Mouse (Mus musculus): Measurements from ENCODE around the gene Srarp.

The Srarp gene

DNA sequence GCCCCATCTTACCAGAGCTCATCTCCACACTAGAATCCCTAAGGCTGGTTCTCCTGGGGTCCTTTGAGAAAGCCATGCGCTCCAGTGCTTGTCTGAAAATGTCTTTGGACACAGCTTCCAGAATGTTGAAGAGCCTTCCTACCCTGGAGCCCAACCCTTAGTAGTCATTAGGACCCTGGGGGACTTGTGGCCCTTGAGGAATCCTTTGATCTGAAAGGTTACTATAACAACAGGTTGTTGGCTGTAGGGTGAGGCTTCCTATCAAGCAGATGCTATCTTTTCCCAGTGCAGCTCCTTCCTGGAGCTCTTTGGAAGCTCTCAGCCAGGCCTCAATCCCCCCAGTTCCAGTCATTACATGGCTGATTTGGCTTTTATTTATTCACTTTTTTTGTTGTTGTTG lies at the start of gene Srarp:
TSS of gene Srarp (minus strand) at position 132 of the 400 bp plus-strand sequence.
- DNase-seq (ENCODE audit: low read depth in 2 of 2, low spot score in 2 of 2), result no peak

DNA sequence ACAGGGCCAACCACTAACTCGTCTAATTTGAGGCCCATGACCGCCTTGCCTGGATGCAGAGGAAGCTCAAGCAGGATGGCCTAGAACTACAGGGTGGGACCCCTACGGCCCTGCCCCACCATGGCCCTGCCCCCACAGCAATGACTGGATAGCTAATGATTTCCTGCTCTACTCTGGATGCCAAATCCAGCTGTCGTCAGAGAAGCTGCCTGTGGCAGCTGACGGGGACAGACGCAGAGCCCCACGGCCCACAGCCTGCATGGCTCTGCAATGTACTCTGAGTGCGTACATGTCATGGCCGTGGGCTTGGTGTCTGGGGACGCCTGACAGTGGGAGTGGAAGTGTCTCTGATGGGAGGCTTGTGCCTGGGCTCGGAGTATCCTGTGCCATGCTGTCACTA lies 48.2 kb upstream of the Srarp start:
- DNase-seq (ENCODE audit: low read depth in 2 of 2, low spot score in 2 of 2), result no peak

DNA sequence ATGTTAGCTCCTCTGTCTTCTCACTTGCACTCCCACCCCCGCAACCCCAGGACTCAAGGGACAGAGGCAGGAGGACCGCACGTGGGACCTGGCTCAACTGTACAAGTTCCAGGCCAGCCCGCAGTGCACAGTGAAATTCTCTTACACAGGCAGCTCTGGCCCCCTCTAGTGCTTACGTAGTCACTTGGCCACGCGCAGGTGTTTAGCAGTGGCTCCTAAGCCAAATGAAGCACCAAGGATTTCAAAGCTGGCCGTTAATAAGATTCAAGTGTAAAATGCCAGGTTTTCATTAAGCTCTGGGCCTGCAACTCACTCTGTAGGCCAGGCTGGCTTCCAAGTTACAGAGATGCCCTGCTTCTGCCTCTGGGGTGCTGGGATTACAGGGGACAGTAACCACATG lies 43.5 kb upstream of the Srarp start:
- no peak for DNase-seq (ENCODE audit: low read depth in 2 of 2, low spot score in 2 of 2)

DNA sequence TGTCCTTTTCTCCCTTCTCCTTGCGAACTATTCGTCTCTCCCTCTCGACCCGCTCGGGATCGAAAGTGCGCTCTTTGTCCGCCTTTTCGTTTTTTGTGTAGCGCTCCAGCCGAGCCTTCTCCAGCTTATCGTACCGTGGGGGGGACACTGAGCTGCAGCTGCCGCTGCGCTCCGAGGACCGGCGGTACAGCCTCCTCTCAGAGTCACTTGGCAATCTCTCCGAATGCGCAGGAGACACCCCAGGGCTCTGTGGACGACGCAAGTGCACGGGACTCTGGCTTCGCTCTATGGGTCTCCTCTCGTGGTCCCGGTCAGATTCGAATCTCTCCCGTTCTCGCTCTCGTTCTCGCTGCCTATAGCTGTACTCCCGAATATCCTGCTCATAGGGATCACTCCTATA lies 42.9 kb upstream of the Srarp start:
- no peak for DNase-seq (ENCODE audit: low read depth in 2 of 2, low spot score in 2 of 2)

DNA sequence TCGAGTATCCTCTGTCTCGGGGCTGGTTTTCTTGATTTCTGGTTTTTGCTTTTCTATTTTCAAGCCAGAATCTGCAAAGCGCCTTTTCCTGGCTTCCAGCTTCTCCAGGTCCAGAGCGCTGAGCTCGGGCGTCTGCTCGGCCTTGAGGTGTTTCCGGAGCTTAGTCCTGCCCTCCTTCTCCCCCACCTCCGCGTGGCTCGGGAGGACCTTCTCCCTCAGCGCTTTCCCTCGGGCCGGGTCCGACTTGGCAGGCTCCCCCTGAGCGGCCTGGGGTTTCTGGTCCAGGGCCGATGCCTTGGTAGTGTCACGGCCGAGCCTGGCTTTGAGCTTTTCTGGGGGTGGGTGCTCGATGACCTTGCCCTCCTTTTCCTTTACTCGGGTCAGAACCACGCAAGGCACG lies 42.3 kb upstream of the Srarp start:
- DNase-seq (ENCODE audit: low read depth in 2 of 2, low spot score in 2 of 2), result no peak

DNA sequence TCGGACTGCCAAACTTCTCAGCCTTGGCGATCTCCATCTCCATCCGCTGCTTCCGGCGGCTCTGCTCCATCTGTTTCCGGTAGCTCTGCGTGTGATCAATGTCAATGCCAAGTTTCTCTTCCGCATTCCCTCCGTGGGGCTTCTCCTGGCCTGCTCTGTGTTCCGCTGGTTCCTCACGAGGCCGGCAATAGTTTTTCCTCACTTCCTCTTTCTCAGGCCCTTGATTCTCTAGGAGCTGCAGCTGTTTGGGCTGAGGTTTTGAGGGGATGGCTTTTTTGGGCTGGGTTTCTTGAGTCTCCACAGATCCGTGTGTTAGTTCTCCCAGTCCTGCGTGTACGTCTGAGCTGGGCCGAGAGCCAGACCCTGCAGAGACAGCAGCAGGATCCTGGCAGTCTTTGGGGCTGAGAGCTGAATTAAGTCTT lies 41.8 kb upstream of the Srarp start:
- no peak for DNase-seq (ENCODE audit: low read depth in 2 of 2, low spot score in 2 of 2)

DNA sequence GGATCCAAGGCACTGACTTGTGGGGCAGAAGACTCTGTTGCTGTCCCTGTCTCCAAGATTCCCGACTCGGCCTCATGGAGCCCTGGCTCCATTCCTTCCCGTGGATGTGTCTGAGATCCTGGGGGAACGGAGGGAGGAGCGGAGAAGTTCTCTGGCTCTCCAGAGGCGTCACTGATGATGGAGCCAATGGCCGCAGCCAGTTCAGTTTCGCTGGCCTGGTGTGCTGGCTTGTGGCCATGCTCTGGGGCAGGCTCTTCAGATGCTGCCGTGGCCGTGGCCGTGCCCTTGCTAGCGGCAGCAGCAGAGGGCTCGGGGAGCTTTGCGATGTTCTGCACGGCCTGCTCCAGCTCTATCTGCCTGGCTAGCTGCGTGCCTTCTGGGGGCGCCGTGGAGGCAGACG lies 38.5 kb upstream of the Srarp start:
- no peak for DNase-seq (ENCODE audit: low read depth in 2 of 2, low spot score in 2 of 2)

DNA sequence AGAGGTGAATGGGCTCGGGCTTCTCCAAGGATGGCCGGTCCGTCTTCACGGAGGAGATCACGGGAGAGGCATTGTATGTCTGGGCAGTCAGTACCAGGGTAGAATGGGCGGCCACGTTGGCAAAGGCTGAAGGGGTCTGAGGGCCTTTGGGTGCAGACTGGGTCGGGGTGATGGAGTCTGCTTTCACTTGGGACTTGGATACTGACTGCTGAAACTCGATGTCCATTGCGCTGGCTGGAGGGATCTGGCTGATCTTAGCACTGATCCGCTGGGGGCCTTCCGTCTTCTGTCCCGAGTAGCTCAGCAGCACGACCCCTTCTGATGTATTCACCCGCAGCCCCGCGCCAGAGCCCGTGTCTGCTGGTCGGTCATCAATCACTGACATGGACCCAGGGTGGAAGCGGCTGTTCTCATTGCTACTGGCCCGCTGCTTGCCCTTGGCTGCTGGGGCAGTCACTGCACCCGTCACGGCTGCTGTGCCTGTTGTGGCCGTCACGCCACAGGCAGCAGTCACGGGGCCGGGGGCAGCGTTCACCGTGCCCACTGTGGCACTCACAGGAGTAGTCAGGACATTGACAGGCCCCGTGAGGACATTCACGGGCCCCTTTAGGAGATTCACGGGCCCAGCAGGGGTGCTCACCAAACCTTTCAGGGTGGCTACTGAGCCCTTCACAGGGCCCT lies 36.9 kb upstream of the Srarp start:
- no peak for DNase-seq (ENCODE audit: low read depth in 2 of 2, low spot score in 2 of 2)

DNA sequence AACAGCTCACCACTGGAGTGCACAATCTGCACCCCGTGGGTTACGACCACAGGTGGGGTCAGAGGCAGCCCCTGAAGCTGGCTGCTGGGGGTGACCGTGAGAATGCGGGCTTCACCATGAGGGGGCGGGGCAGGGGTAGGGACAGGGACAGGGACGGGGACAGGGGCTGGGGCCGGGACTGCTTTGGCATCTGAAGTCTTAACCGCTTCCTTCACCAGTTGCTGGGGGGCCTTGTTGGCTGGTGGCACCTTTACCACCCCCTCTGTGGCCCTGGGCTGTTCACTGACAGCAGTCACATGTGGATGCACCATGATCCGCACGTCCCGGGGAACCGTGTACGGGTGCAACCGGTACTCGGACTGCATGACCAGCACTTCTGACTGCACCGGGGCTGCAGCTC lies 35.6 kb upstream of the Srarp start:
- no peak for DNase-seq (ENCODE audit: low read depth in 2 of 2, low spot score in 2 of 2)

DNA sequence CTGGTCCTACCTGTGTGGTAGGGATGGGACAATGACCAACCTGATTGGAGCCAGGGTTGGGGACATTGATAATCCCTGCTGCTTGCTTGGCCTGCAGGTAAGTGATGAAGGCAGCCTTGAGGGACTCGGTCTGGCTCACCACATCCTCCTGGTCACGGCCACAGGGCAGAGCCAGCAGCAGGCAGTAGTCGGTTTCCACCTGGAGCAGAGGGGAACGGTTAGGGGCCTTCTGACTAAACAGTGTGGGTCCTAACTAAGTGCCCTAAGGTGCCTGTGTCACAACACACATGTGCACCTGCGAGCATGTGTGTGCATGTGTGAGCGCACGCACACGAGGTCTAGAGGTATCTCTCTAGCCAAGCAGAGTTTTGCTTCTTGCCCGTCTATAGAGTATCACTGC lies 33.4 kb upstream of the Srarp start:
- DNase-seq (ENCODE audit: low read depth in 2 of 2, low spot score in 2 of 2), result no peak

DNA sequence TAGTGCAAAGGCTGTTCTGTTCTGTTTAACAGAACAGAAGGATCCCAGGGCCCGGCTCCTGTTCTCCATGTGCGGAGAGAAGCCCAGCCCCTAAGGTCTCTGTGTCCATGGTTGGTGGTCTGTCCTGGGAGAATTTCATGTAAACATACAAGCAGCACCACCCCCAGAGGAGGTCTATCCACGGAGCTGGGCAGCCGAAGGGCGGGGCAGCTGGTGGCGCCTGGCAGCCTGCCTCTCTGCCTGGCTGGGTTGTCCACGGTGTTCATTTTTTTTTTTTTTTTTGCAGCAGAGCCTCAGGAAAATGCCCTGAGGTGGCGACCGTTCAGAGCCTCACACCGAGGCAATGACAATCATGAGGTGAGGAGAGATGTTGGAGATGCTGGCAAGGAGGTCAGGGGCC lies 32.7 kb upstream of the Srarp start:
- DNase-seq (ENCODE audit: low read depth in 2 of 2, low spot score in 2 of 2), result no peak

DNA sequence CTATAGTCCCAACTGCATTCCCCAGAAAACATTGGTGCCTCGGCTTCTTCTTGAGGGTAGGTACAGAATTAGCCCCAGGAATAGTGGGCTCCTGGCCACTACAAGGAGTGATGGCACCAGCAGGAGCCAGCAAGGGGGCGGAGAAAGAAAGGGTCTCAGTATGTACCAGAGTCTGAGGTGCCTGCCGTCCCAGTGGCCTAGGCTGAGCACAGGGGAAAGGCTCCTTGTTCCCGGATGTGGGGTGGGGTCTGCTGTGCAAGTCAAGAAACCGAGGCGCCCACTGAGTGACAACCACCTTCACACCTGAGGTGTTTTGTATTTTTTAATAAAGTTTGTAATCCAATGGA lies 31.6 kb upstream of the Srarp start:
- DNase-seq (ENCODE audit: low read depth in 2 of 2, low spot score in 2 of 2), result no peak

DNA sequence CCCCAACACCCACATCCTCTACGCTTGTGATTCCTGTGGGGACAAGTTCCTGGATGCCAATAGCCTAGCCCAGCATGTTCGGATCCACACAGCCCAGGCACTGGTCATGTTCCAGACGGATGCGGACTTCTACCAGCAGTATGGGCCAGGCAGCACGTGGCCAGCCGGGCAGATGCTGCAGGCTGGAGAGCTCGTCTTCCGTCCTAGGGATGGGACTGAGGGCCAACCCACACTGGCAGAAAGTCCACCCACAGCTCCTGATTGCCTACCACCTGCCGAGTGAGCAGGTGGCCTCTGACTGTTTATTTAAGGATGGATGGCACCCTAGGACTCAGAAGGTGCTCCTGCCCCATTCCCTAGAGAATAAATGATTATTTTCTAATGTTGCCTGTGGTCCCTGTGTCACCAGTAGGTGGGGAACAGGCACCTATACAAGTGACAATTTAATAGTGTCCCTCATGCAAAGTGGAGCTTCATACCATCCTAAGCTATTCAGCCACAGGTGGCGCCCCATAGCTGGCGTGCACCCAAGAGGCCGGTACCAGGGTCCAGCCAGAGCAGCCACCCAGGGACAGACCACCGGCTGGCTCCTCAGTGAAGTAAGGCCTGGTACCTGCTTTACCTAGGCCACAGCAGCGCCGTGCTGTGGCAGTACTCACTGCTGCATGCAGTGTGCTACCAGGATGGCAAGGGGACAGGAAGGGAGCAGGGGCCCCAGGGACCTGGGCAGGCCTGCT lies 31.1 kb upstream of the Srarp start:
- DNase-seq (ENCODE audit: low read depth in 2 of 2, low spot score in 2 of 2), result no peak

DNA sequence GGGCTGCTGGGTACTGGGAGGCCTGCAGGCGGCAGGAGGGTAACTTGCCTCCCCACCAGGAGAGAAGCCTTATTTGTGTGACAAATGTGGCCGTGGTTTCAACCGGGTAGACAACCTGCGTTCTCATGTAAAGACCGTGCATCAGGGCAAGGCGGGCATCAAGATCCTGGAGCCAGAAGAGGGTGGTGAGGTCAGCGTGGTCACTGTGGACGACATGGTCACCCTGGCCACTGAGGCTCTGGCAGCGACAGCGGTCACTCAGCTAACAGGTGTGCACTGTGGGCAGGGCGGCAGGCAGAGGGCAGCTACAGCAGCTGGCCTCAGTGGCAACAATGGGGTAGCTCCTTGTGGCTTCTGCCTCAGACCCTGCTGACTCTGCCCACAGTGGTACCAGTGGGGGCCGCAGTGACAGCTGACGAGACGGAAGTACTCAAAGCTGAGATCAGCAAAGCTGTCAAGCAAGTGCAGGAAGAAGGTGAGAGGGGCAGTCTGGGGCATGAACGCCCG lies 30.4 kb upstream of the Srarp start:
- DNase-seq (ENCODE audit: low read depth in 2 of 2, low spot score in 2 of 2), result no peak

DNA sequence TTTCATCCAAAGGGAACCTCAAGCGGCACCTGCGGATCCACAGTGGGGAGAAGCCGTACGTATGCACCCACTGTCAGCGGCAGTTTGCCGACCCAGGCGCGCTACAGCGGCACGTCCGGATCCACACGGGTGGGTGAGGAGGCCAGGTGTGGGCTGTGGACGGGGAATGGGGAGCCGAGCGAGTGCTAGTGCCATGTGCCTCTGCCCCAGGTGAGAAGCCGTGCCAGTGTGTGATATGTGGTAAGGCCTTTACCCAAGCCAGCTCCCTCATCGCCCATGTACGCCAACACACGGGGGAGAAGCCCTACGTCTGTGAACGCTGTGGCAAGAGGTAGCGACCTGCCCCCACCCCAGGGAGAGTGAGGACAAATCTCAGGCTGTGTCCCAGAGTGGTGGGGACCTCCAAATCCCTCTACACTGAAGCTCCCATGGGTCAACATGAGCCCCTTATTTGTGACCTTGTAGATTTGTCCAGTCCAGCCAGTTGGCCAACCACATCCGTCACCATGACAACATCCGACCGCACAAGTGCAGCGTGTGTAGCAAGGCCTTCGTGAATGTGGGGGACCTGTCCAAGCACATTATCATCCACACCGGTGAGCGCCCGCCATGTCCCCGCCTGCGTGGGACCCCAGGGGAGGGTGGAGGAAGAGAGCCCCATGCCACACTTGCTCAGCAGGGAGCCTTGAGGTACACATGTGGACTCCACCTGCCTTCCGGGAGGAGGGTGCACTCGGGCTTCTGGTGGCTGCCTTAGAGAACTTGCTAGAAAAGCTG lies 29.8 kb upstream of the Srarp start:
- no peak for DNase-seq (ENCODE audit: low read depth in 2 of 2, low spot score in 2 of 2)

DNA sequence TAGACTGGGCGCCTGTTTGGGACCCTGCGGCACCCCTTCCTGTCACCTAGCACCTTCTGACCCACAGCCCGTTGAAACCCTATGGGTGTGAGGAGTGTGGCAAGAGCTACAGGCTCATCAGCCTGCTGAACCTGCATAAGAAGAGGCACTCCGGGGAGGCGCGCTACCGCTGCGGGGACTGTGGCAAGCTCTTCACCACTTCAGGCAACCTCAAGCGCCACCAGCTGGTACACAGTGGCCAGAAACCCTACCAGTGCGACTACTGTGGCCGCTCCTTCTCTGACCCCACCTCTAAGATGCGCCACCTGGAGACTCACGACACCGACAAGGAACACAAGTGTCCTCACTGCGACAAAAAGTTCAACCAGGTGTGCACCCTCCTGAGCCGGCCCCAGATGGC lies 28.8 kb upstream of the Srarp start:
- DNase-seq (ENCODE audit: low read depth in 2 of 2, low spot score in 2 of 2), result no peak

DNA sequence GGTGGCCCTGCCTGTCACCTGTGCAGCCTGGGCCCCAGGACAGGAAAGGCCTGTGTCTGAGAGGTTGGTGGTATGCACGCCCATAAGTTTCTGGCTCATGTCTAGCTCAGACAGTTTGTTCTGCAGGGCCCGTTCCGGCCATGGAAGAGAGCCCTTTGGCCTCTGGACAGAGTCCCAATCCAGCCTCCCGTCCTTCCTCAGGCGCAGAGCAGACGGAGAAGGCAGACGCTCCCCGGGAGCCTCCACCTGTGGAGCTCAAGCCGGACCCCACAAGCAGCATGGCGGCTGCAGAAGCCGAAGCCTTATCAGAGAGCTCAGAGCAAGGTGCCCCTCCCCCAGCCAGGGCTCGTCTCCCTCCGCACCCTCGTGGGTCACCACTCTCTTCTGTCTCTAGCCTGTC lies 27.6 kb upstream of the Srarp start:
- no peak for DNase-seq (ENCODE audit: low read depth in 2 of 2, low spot score in 2 of 2)

DNA sequence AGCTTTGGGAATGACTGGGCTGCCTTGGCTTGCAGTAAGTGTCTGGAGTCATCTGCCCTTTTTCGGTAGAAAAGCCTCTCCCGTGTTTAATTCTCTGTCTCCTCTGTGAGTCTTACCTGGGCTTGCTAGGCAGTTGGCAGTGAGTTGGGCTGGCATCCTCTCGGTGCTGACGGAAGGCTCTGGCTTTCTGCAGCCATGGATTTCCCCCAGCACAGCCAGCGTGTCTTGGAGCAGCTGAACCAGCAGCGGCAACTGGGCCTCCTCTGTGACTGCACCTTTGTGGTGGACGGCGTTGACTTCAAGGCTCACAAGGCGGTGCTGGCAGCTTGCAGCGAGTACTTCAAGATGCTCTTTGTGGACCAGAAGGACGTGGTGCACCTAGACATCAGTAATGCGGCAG lies 25.7 kb upstream of the Srarp start:
- DNase-seq (ENCODE audit: low read depth in 2 of 2, low spot score in 2 of 2), result no peak

DNA sequence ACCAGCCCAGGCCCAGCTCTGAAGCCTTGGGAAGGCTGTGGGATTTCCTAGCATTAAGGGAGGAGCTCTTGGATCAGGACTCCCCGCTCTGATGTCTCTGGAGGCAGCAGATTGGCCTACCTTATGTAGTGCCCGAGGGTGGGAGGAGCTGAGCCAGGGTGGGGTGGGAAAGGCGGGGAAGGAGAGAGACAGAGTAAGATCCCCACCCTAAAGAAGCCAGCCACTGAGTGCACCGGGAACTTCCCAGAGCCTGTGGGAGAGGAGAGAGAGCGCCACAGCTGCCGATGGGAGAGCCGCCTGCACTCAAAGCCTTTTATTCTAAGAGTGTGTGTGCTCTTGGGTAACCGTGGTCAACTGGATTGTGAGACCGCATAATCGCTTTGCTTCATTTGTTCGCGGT lies 25.2 kb upstream of the Srarp start:
- no peak for DNase-seq (ENCODE audit: low read depth in 2 of 2, low spot score in 2 of 2)

DNA sequence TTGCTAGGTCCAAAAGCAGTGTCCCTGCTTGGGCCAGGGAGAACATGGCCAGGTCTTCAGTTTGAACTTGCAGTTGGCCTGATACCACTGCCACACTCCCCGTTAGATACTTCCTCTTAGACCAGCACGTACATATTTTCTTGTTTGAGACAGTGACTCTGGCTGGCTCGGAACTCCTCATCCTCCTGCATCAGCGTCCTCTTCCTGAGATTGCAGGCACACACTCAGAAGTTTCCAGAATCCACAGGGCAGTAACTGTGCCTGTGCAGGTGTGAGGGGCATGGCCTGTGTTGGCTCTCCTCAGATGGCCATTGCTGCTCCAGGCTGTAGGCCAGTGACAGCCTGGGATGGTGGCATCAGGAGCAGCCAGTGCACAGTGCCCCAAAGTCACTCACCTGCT lies 24.6 kb upstream of the Srarp start:
- no peak for DNase-seq (ENCODE audit: low read depth in 2 of 2, low spot score in 2 of 2)

DNA sequence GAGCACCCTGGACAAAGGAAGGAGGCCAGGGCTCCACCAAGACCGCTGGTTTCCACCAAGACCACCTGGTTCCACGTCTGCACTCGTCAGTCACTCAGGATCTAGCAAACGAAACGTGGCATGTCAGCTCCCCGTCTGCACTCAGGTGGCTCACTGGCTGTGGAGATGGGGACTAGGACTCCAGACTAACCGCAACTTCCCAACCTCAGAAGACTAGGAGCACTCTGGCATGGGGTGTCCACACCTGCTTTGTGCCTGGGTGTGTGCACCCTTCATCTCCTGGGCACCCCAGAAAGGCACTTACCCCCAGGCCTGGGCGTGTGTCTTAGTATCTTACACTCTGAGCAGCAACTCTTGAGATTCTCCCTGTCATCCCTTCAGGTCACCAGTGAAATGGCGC lies 23.9 kb upstream of the Srarp start:
- no peak for DNase-seq (ENCODE audit: low read depth in 2 of 2, low spot score in 2 of 2)

DNA sequence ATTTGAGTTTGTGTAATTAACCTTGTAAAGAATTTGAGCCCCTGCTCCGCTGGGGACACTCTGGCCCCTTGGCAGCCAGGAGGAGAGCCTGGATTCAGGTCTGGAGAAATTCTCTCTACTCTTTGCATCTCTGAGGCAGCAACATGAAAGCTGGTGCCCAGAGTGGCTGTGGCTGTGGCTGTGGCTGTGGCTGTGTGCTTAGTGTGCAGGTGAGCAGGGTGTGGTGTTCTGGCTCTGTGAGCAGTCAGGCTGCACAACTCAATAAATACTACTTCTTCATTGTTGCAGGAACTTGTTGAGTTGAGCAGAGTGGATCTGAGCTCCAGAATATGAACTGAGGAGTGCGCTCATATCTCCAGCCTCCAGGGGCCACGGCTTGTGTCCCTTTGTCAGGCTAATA lies 23.0 kb upstream of the Srarp start:
- DNase-seq (ENCODE audit: low read depth in 2 of 2, low spot score in 2 of 2), result no peak

Data from CD8-positive naive resting alpha-beta T cell, adult 2 months (primary cell).